Mouse (Mus musculus) mouse embryonic stem cell (cell line): Measurements from ENCODE around the gene Ttc23l.

Experiments
- in situ Hi-C, 2 experiments: fragments of 300-500 bp; cut with MboI; formaldehyde crosslinking; loops; 1 replicate in 1 of 2; 3 replicates in 1 of 2; pipeline ENCODE4 v1.14.3; 2019 to 2020; ENCODE audit warnings: low sequenced_read_pairs in 2 of 2, low pct_unique_long_range_greater_than_20kb in 1 of 2, mixed read lengths in 1 of 2; ENCODE audit not compliant: unreplicated experiment in 1 of 2

The Ttc23l gene

DNA sequence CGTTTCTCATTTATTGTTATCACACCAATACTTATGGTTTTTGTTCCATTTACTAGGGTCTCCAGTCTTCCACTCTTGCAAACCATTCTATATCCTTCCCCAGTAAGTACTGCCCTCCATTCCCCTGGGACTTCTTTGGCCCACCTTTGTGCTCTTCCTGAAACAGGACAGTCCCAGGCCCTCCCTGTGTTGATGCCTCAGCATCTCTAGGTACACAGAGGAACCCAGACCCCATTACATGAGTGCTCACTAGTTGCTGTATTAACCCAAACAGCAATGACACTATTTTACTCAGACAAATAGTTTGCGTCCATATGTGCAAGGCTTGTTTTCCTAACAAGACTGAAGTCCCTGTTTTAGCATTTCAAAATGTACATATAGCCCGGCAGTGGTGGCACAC is 89.7 kb downstream of the Ttc23l start:
- in situ Hi-C loops = no loop called here

DNA sequence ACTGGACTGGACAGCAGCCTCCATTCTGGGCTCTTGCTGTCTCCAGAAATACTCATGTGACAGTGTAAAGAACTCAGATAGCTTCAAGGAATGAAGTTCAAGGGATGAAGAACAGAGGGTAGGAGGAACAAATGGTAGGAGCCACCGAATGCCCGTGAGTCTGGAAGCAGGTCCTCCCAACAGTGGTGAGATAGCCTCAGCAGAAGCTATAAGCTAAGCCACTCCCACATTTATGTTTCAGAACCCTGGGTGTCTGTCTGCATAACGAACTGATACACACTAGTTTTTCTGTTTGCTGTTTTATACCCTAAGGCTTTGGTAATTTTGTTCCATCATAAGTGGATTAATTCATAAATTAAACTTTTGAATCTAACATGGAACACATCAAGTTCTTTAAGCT is 93.8 kb downstream of the Ttc23l start:
- in situ Hi-C loops = no loop called here

- in situ Hi-C loops = no loop called here
Observed at GRCm38 (mm10) chr15:10463555-10463954, 94.9 kb downstream of the Ttc23l start.

GRCm38 (mm10) chr15:10460986-10461385 is 97.5 kb downstream of the Ttc23l start:
- in situ Hi-C loops = no loop called here
